Mouse (Mus musculus) small intestine, adult 2 months (tissue): ENCODE results near the gene Plekhh2. TPM values are rescaled to one million over a fixed set of nuclear protein-coding genes. Genes with fewer than 3 reads are reported as not detected.

Experiments
- H3K27ac ChIP-seq: fragments of 200-500 bp; 2 replicates; pipeline ENCODE4 v1.5.1; 2012; ENCODE audit warnings: low read depth, low read length, control low read depth, inconsistent platforms; ENCODE audit not compliant: insufficient read depth
- H3K27me3 ChIP-seq: fragments of 200-500 bp; 2 replicates; pipeline ENCODE4 v1.6.1; 2012; ENCODE audit warnings: mild to moderate bottlenecking, moderate library complexity, low read length, inconsistent platforms; ENCODE audit not compliant: control insufficient read depth, insufficient read depth
- H3K36me3 ChIP-seq: fragments of 200-500 bp; 2 replicates; pipeline ENCODE4 v1.6.1; 2012; ENCODE audit warnings: mild to moderate bottlenecking, low read length, control low read depth, inconsistent platforms; ENCODE audit not compliant: control insufficient read depth, insufficient read depth
- H3K4me1 ChIP-seq: fragments of 200-500 bp; 2 replicates; pipeline ENCODE4 v1.6.1; 2012; ENCODE audit warnings: low read length, inconsistent platforms, mixed read lengths; ENCODE audit not compliant: control insufficient read depth, insufficient read depth, insufficient read length
- H3K4me3 ChIP-seq: fragments of 200-500 bp; 2 replicates; pipeline ENCODE4 v1.5.1; 2012; ENCODE audit warnings: low read depth, mild to moderate bottlenecking, control low read depth, inconsistent platforms, low read length, moderate library complexity
- CTCF ChIP-seq: fragments of 200-500 bp; IDR thresholded peaks from 2 replicates; pipeline ENCODE4 v1.5.1; 2012; ENCODE audit warnings: low read depth, mild to moderate bottlenecking, control low read depth, inconsistent platforms, low read length, moderate library complexity, mixed read lengths; ENCODE audit not compliant: insufficient replicate concordance, insufficient read length; ENCODE audit errors: extremely low read depth
- POLR2A ChIP-seq: fragments of 200-500 bp; IDR thresholded peaks from 2 replicates; pipeline ENCODE4 v1.6.1; 2012; ENCODE audit warnings: low read depth, mild to moderate bottlenecking, control low read depth, inconsistent platforms, low read length, moderate library complexity
- WGBS: fragments of 180-500 bp; shearing (Covaris S2); methylation state at CpG from one replicate; pipeline ENCODE4 v1.1.7; 2018; 5-methylcytosine and 5-hydroxymethylcytosine counted together
- polyA plus RNA-seq: library from polyadenylated mRNA; depleted of rRNA; stranded (reverse); fragments of >200 nt; gene quantifications from 2 replicates; pipeline ENCODE4 v1.2.3, GENCODE M21; 2012; rRNA removed

The Plekhh2 gene
- polyA plus RNA-seq, result 1.1 and 1.8 TPM in 2 replicates

DNA sequence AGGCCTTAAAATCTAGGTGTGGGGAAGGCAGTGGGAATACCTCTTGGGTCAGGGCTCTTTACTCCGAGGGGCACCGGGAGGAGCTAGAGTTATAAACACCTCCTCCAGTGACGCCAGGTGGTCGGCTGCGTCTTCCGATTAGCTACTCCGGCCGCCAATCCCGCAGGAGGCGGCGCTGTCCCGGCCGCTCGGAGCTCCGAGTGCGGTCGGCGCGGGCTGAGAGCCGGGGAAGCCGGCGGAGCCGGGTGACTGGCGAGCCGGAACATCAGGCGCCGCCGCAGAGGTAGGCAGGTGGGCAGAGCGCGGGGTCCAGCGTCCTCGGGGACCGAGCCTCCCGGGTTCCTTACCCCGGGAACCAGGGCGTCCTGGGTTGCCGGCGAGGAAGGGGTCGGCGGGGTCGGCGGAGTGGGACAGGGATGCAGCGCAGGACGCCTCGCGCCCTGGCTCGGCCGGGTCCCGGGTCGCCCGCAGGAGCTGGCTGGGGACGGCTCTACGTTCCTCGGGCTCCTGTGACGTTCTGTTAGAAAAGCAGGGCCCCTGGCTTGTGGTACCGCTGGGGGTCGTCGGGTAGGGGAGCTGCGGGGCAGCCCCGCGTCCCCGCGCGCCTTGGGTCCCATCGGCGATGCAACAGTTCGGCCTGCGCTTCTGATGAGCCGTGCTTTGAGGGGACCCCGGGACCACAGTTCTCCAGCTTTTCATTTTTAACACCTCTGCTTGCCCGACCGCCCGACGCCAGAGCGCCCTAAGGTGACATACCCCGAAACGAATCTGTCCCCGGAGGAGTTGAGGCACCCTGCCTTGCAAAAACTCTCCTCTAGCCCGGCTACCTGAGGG lies at the start of gene Plekhh2:
Plekhh2 (plus strand) TSS at position 214 of the 834 bp plus-strand sequence.
- TF ChIP-seq POLR2A (0 out of 2 replicates have a peak, but pooled peaks have one; percentile 51), CTCF (no peak)
- H3K4me1 ChIP-seq, result peaks cover 7% of the 10 kb centered on the region
- H3K27ac ChIP-seq, result peak within 1 kb of the TSS; percentile 58
- H3K4me3 ChIP-seq, result peak within 1 kb of the TSS; percentile 66
- no peaks in the 10 kb centered on the region for H3K36me3 ChIP-seq
- WGBS, result 2% methylated on average over 79 of the region's 79 CpGs
- peaks cover 18% of the 10 kb centered on the region for H3K27me3 ChIP-seq

- TF ChIP-seq CTCF (0 out of 2 replicates have a peak, but pooled peaks have one; percentile 3), POLR2A (0 out of 2 replicates have a peak, but pooled peaks have one; percentile 19)
- Histone ChIP-seq H3K36me3 (peaks cover 2% of the 10 kb centered on the region; the same call in 1 of the 2 replicates), H3K4me1 (no peaks in the 10 kb centered on the region), H3K4me3 (peak within 1 kb of the TSS; percentile 86), H3K27me3 (no peaks in the 10 kb centered on the region), H3K27ac (peak within 1 kb of the TSS; percentile 46)
- WGBS, result under 1% methylated on average over 67 of the region's 67 CpGs
These were observed 45.7 kb upstream of the Plekhh2 start, which contains the start of gene Thada for GRCm38 (mm10) chr17:84465753-84466608. Gene Thada, minus strand, starts transcription at chr17:84466205.

DNA sequence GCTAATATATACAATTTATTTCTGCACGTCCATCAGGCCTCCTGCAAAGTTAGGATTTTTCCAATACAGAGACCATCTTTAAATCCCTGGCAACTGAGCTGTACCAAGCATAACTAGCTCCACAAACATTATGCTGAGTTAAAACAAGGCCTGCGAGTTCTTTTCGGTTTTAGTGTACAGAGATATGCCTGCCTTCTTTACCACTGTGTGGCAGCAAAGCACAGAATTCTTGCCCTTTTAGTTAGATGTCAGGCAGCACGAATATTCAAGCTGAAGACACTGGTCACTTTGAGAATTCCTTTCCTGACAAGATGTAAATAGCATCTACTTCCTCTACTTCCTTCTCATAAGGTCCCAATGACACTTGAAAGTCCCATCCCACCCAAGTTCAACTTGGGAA lies 37.4 kb upstream of the Plekhh2 start:
- Histone ChIP-seq H3K27me3 (no peaks in the 10 kb centered on the region), H3K4me1 (no peaks in the 10 kb centered on the region), H3K27ac (no peak overlapping the region), H3K36me3 (no peaks in the 10 kb centered on the region), H3K4me3 (no peak overlapping the region)
- WGBS, result 62% methylated on average over 4 of the region's 4 CpGs
- TF ChIP-seq POLR2A (no peak), CTCF (no peak)

GRCm38 (mm10) chr17:84477176-84477575 lies 34.5 kb upstream of the Plekhh2 start:
- no peaks in the 10 kb centered on the region for H3K27me3 ChIP-seq
- no peak overlapping the region for H3K27ac ChIP-seq
- no peaks in the 10 kb centered on the region for H3K36me3 ChIP-seq
- WGBS, result 86% methylated on average over 5 of the region's 5 CpGs
- no peaks in the 10 kb centered on the region for H3K4me1 ChIP-seq
- H3K4me3 ChIP-seq, result no peak overlapping the region
- no peak for TF ChIP-seq POLR2A
- no peak for TF ChIP-seq CTCF

DNA sequence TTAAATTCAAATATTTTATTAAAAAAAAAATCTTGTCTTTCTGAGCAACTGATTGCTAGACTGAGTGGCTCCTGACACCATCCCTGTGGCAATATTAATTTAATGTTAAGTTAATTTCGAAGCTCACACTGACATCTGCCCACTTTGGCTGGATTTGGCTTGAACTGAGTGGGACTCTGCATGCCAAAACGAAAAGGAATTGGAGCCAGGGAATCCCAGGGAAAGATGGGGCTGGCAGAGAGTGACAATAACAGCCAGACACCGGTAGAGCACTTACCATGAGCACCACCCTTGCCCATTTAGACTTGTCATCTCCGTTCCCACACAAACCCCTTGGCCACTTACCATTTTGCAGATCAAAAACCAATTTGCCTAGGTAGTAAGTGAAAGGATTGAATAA lies 33.4 kb upstream of the Plekhh2 start:
- no peaks in the 10 kb centered on the region for H3K36me3 ChIP-seq
- TF ChIP-seq POLR2A, result no peak
- TF ChIP-seq CTCF, result no peak
- no peak overlapping the region for H3K4me3 ChIP-seq
- H3K27me3 ChIP-seq, result no peaks in the 10 kb centered on the region
- no peaks in the 10 kb centered on the region for H3K4me1 ChIP-seq
- H3K27ac ChIP-seq, result no peak overlapping the region
- WGBS, result 86% methylated on average over 4 of the region's 4 CpGs

DNA sequence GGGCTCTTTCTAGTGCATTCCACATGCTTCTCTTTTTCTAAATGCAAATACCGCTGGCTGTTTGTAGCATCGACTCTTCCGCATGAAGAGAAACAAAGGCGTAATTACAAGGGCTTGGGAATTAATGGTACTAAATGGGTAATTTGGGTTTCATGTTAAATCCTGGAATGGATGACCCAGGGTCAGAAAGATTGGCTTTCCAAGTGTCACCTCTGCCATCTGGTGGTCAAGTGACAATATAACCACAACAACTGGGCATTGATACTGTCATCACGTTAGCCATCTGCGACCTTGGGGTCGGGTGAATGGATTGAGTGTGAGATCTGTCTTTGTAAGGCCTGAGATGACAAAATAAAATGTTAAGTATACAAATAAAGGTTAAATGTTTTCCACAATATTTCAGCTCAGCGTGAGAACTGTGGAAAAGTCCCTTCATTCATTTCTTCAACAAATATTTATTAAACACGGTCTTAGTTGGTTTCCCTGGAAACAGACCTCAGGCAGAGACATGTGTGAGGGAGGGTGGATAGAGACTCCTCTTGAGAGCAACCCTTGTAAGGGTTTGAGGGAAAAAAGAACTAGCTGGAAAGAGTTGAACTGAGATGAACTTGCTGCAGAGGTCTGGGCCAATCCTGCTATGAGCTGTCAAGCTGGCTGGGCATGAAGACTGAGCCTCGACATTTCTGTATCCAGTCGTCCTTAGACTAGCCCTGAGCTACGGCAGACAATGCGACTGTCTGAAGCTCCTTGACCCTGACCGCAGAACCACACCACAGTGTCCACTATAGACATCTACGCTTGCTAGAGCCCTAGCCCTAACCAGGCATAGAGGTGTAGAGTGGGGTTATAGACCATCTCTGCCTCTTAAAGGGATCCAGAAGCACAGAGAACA lies 31.0 kb upstream of the Plekhh2 start:
- no peaks in the 10 kb centered on the region for H3K4me1 ChIP-seq
- no peaks in the 10 kb centered on the region for H3K36me3 ChIP-seq
- no peak overlapping the region for H3K4me3 ChIP-seq
- no peaks in the 10 kb centered on the region for H3K27me3 ChIP-seq
- TF ChIP-seq POLR2A, result no peak
- no peak for TF ChIP-seq CTCF
- H3K27ac ChIP-seq, result peak overlapping the region; percentile 62; the same call in 1 of the 2 replicates
- 40% methylated on average over 15 of the region's 15 CpGs for WGBS
